Mouse (Mus musculus) liver, adult 2 months (tissue): ENCODE measurements at regions not wholly inside any gene's neighbourhood (a gene's known extent, or its start where the extent isn't known, plus 50 kb on each side); places are given as distances from the start of the nearest gene placed in this dataset.

ENCODE experiments used
- DNase-seq: peaks from one replicate; pipeline ENCODE4 v3.0.0-alpha.2; 2011; ENCODE audit warnings: low read depth, low spot score; ENCODE audit errors: extremely low read depth
- H3K27ac ChIP-seq: fragments of 200-500 bp; replicated peaks from 2 replicates; pipeline ENCODE4 v1.5.1; 2012; ENCODE audit warnings: low read depth, mild to moderate bottlenecking, control low read depth, inconsistent platforms, low read length; ENCODE audit not compliant: insufficient read depth
- H3K27me3 ChIP-seq: fragments of 200-500 bp; 2 replicates; pipeline ENCODE4 v1.6.1; 2012; ENCODE audit warnings: mild to moderate bottlenecking, moderate library complexity, low read length, inconsistent platforms; ENCODE audit not compliant: control insufficient read depth, insufficient read depth
- H3K36me3 ChIP-seq: fragments of 200-500 bp; 2 replicates; pipeline ENCODE4 v1.6.1; 2012; ENCODE audit warnings: low read length, inconsistent platforms; ENCODE audit not compliant: control insufficient read depth, insufficient read depth
- H3K4me1 ChIP-seq: fragments of 200-500 bp; 2 replicates; pipeline ENCODE4 v1.6.1; 2011; ENCODE audit warnings: low read length; ENCODE audit not compliant: control insufficient read depth, insufficient read depth
- H3K4me3 ChIP-seq: fragments of 200-500 bp; 2 replicates; pipeline ENCODE4 v1.5.1; 2011; ENCODE audit warnings: low read depth, mild to moderate bottlenecking, control low read depth, low read length, moderate library complexity; ENCODE audit not compliant: insufficient read depth
- H3K79me2 ChIP-seq: fragments of 200-500 bp; 2 replicates; pipeline ENCODE4 v1.6.1; 2012; ENCODE audit warnings: inconsistent platforms, mild to moderate bottlenecking, low read length, moderate library complexity; ENCODE audit not compliant: control insufficient read depth, insufficient read depth
- H3K9ac ChIP-seq: fragments of 200-500 bp; 2 replicates; pipeline ENCODE4 v1.6.1; 2012; ENCODE audit warnings: low read depth, mild to moderate bottlenecking, control low read depth, inconsistent platforms, low read length
- CTCF ChIP-seq: fragments of 200-500 bp; IDR thresholded peaks from 2 replicates; pipeline ENCODE4 v1.5.1; 2011; ENCODE audit warnings: low read depth, low read length, control low read depth
- POLR2A ChIP-seq: fragments of 200-500 bp; IDR thresholded peaks from 2 replicates; pipeline ENCODE4 v1.6.1; 2011; ENCODE audit warnings: low read length, control low read depth; ENCODE audit not compliant: insufficient read depth; ENCODE audit errors: extremely low read depth
- WGBS: fragments of 180-500 bp; shearing (Covaris S2); methylation state at CpG from one replicate; pipeline ENCODE4 v1.1.7; 2018; 5-methylcytosine and 5-hydroxymethylcytosine counted together

DNA sequence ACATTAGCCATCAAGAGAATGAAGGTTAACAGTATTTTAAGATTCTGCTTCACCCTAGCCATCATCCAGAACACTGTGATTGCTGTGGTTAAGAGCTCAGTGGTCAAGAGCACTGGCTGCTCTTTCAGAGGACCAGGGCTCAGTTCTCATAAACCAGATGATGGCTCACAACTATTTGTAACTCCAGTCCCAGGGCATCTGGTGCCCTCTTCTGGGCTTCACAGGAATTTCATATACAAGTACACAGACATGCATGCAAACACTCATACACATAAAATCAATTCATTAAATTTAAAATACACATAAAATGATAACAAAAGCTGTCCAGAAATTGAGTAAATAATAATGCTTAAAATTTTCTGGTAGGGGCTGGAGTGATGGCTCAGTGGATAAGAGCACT lies 2189.9 kb downstream of the Gm37988 start:
- Histone ChIP-seq H3K4me1 (no peaks in the 10 kb centered on the region), H3K36me3 (no peaks in the 10 kb centered on the region), H3K4me3 (no peak overlapping the region), H3K79me2 (no peaks in the 10 kb centered on the region), H3K27me3 (no peaks in the 10 kb centered on the region), H3K27ac (no peak overlapping the region), H3K9ac (no peak overlapping the region)
- TF ChIP-seq POLR2A (no peak), CTCF (no peak)
- peak; percentile 15 for DNase-seq

DNA sequence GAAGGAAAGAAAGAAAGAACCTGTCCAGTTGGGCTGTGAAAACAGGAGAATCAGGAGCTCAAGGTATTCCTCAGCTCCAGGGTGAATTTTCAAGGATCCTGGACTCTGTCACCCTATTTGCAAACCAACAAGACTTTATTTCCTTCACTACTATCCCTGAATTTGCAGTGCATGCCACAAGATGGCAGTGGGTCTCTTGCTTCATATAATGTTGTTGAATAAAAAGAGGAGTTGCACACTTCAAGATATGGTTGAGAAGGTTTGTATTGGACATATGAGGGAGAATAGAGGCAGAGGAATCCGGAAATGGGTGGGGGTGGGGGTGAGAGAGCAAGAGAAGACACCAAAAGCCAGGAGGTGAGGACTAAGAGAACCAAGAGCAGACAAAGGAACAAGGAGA lies 2202.5 kb downstream of the Gm37988 start:
- peak; percentile 52 for TF ChIP-seq CTCF
- no peak for TF ChIP-seq POLR2A
- DNase-seq, result peak; percentile 61

More for the DNA sequence above, 2202.5 kb downstream of the Gm37988 start:
- H3K4me1 ChIP-seq, result no peaks in the 10 kb centered on the region
- H3K27ac ChIP-seq, result no peak overlapping the region
- H3K36me3 ChIP-seq, result no peaks in the 10 kb centered on the region
- no peak overlapping the region for H3K4me3 ChIP-seq
- no peak overlapping the region for H3K9ac ChIP-seq
- H3K79me2 ChIP-seq, result no peaks in the 10 kb centered on the region
- 32% methylated on average over 1 of the region's 1 CpGs for WGBS
- H3K27me3 ChIP-seq, result no peaks in the 10 kb centered on the region
